Mouse (Mus musculus): ENCODE measurements around the gene Piga.

Piga gene

GRCm38 (mm10) chrX:164419471-164419939, at the start of gene Piga:
Gene Piga, plus strand, starts transcription at chrX:164419787.
- DNase-seq = peak; percentile 94

GRCm38 (mm10) chrX:164370576-164370975, 49.0 kb upstream of the Piga start:
- DNase-seq = no peak

- peak; percentile 62 for DNase-seq
These were observed 46.5 kb upstream of the Piga start, which contains the start of gene Vegfd for GRCm38 (mm10) chrX:164373081-164373480. Gene Vegfd, plus strand, starts transcription at chrX:164373378.

GRCm38 (mm10) chrX:164374586-164374985, 45.0 kb upstream of the Piga start:
- no peak for DNase-seq

DNA sequence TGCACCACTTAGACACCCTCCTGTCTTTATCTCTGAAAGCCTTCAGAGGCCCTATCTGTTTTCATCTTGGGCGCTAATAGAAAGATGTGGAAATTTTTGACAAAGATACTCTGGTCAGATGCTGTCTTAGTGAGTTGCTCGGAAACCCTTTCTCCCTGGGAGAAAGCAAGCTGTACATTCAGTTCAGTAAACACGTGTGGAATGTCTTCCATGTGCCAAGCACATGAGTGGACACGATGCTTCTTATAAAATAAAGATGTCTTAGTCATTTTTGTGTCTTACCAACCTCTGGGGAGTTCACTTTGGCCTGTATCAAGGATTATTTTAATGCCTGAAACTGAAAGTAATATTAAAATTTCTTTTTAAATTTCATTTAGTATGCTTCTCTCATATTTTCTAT, 39.9 kb upstream of the Piga start:
- DNase-seq = no peak

DNA sequence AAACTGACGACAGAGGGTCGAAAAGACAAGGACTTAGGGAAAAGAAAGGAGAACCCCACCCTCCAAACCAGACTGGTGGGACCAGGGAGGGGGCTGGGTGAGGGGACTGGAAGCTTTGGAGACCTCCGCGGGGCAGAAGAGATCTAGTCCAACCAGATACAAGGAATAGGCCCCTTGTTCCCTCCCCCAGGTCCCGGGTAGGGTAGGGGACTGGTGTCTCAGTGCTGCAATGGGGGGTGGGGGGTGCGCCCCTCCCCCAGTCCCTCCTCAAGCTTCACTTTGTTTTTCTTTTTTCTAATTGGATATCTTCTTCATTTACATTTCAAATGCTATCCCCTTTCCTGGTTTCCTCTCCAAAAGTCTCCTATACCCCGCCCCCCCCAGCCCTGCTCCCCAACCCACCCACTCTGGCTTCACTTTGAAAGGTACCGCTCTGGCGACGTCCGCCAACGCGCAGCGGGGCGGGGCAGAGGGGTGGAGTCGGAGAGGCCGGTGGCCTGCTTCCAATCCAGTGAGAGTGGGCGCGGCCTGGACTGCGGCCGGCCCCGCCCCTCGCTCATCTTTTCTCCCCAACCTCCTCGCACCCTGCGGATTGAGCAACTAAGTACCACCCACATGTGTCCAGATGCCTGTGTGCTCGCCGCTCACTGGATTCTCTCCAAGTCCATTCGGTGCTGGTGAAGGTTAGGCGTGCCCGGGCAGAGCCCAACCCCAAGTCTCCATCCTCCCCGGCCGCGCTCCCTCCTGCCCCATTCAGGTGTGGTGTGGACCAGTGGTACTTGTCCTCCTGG, 37.8 kb upstream of the Piga start:
- DNase-seq = peak; percentile 76

DNA sequence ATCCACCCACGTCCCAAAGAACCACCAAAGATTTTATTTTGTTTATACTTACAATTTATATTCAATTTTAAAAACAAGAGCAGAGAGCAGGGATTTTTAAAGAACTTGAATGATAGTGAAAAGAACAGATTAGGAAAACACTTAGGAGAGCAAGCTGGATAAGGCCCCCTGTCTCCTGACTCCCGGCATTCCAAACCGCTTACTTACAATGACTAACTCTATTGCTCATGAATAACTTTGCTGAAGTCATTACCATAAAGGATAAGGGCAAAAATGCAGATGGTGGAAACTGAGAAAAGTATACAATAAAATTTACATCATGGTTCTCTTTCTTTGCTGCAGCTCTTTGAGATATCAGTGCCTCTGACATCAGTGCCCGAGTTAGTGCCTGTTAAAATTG, 25.5 kb upstream of the Piga start:
- no peak for DNase-seq

DNA sequence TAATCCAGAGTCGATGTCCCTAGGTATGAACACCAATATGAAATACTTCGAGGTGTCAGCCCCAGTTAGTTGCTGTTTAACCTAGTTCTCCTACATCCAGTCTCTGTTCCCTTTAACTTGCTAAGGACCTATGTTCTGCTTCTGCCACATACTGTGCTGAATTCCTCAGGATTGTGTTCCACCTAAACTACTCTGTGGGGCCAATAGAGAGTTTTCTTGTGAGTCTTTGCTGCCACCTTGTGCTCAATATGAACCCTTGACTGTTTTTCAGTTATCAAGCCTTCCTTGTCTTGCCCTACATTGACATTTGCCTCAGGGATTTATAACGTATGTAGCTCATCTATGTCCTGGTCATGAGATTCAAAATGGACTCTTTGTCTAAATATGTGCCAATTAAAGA, 21.1 kb upstream of the Piga start:
- DNase-seq = peak; percentile 19

- DNase-seq = no peak
These were observed 14.4 kb upstream of the Piga start for GRCm38 (mm10) chrX:164405080-164405649.

DNA sequence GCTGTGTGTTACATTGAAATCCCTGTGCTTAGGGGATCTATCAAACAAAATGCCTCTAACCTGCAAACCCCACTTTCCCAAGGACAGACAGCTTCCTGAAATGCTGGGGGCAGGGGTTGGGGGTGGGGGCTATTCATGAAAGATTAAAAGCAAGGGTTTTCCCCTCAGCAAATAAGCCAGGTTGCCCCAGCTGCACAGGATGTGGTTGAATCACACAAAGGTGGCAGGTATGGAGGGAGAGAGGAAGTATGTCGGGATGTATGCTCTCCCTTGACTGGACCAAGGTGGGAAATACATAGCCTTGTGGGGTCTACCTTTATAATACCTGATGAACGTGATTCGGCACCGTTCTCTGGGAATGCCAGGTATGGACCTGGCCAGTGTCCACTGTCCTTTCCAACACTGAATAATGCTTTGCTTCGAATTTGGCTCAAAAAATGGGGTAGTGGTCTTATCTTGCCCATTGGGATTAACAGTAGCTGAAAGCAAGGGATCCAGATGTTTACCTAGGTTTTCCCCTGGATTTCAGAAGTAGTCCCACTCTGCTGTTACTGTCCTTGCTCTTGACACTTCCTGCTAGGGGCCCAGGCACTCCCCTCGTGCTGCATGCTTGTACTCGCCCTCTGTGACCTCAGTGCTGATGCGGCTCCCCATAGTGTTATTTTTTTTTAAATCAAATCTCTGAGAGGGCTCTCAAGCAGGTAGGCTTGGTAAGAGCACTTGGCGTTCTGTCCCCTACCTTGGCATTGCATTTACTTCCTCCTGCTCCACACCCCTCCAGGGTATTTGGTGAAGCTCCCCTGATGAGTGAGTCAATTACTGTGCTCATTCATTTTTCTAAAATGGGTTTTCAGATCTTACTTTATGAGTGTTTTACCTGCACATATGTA, 13.2 kb upstream of the Piga start:
- DNase-seq = no peak

DNA sequence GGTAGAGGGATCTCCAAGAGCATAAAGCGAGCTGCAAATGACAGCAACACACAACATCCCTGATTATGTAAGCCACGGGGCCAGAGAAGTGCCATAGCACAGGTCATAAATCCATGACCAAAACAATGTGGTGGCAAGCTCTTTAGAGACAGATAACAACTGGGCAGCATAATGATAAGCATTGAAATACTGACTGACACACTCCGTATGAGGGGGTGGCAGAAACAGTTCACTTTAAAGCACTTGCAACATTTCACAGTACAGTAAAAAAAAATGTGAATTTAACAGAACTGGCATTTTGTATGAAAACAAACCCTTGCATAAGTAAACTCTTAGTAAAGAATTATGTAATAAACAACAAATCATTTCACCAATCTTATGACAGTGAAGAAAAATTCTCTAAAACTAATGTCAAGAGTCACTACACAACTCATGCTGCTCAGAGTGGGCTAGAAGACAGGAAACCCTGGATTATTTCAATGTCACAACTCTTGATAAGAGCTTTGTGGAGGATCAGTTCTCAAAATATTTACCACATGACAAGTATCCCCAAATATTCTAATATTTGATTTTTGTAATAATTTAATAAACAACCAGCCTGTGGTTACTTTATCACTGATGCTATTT, 11.2 kb upstream of the Piga start:
- DNase-seq = no peak

DNA sequence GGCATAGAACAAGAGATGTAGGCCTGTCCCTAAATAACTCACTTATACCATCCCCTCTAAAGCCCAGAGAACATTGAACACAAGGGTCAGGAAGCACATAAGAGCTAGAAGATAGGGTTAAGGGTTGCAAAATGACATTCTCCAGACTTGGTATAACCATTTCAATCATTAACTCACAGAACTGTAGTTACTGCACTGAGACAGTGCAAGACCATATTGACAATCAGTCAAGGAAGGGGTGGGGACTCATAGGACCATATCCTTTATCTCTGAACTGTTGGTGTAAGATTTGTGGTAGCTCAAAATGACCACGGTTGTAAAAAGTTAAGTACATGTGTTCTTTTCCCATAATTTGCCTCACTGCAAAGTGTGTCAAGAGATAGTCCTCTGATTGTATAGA, 9.0 kb upstream of the Piga start:
- DNase-seq = no peak

DNA sequence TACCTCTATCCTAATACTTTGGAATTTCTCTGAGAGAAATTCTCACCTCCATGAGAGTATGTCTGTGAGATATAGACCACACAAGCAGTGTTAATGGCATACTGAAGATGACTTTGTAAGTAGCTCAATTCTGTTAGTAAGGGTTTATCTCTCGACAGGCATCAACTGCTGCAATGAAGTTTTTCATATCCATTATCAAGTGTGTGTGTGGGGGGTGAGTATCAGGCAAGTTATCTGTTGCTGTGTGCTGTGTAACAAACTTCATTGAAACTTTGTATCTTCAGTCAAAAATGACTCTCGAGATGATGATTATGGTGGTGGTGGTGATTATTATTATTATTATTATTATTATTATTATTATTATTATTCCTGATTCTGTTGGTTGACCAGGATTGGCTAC, 2.8 kb upstream of the Piga start:
- no peak for DNase-seq

DNA sequence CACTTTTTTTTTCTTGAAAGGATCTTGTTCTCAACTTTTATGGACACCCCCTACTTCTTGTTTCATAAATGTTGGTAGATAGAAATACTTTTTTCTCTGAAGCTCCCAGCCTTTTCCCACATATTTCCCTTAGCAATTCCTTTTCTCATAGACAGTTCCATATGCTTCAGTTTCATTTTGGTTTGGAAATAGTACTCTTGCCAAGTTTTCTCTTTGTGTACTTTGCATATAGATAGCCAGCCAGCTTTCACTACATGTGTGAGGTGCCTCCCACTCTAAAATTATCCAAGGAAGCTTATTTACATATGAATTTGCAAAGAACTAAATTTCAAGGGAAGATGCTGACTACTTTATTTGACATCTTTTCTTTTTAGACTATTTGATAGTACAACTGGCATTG, 1.6 kb upstream of the Piga start:
- DNase-seq = peak; percentile 20

DNA sequence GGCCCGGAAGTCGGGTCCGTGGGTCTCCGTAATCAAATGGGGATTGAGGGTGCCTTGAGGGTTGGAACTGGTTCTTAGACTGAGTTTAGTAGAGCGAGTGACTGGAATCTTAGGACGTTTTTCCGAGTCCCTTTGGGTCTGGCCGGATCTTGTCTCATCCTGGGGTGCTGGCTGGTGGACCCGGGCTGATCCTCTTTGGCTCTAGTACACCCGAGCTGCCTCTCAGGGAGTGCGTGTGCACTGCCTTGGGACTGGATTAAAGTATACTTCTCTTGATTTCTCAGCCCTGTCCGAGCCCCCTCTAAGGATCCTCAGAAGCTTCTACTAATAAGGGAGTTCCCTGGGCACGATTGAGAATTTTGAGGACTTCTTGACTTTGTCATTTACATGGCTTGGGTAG, 368 bp downstream of the Piga start:
- no peak for DNase-seq

DNA sequence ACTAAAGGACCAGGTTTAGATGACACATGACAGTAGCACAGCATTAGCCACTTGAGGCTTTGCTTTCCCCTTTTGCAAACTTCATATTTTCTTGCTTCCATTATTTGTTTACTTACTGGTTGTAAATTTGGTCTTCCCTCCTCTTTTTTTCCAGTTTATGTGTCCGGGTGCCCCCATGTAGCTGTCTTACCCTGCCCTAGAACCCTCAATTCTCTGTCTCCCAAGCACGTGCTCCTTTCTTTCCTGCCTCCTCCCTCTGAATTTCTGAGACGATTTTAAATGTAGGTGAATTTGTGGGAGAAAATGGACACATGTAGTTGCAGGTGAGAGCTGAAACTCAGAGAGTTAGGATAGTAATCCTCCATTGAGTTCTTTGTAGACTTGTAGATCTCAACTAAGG, 931 bp downstream of the Piga start:
- no peak for DNase-seq

DNA sequence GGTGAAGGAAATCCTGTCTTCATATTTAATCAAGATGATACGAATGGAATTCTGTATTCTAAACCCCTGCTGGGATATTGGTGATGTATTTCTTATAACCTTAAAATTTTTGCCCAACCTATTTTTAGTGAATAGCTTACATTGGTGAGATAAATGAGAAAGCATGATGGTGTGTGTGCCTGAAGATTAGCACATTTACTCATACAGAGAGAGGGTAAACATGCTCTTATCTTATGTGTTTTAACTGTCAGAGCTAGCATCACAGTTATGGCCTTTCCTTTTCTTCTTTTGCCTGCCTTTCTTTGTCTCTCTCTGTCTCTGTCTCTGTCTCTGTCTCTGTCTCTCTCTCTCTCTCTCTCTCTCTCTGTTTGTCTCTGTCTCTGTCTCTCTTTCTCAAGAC, 5.2 kb downstream of the Piga start:
- DNase-seq = no peak

GRCm38 (mm10) chrX:164427295-164427694, 7.7 kb downstream of the Piga start:
- DNase-seq = no peak

DNA sequence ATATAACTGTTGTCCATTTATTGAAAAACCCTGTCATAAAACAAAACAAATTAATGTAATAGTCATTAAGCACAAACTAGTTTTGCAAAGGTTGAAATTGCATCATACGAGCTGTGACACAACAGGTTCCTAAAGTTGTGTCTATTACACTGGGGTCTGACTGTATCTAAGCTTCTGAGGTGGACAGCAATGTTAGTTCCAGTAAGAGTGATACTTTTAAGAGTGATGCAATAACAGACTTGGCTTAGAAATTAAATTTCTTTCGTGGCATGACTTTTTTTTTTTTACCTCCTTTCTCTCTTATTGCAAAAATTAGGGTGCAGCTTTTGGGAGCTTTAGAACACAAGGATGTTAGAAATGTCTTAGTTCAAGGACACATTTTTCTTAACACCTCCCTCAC, 8.6 kb downstream of the Piga start:
- no peak for DNase-seq

DNA sequence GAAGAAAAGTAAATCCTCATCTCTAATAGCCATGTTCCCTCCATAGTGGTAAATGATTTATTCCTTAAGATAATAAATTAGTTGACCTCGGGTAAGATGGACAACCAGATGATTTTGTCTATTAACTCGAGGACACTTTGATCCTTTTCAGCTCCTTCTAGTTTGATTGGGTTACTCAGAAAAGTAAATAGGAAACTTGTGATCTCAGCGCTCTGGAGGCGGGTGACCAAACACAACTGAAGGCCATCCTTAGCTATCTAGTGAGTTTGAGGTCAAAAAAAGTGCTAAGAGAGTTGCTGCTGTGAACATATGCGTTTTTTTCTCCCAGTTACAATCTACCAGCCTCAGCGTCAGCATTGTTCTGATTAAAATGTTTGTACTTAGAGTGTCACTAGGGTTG, 11.0 kb downstream of the Piga start:
- no peak for DNase-seq

DNA sequence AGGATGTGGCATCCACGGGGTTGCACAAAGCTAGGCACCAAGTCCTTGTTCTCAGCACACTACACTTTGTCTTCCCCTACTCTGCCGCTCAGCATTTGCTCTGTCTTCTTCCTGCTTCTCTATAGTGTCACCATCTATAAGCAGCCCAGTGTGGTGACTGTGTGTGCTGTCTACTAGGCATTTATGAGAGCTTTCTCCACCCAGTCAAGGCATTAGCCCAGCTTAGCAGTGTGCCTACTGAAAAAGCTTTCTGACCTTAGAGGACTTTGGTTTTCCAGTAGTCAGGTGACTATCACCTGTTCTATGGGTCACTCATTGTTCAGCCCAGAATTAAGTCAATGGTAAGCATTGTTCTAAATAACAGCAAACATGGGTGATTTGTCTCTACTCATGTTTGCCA, 11.5 kb downstream of the Piga start:
- no peak for DNase-seq

DNA sequence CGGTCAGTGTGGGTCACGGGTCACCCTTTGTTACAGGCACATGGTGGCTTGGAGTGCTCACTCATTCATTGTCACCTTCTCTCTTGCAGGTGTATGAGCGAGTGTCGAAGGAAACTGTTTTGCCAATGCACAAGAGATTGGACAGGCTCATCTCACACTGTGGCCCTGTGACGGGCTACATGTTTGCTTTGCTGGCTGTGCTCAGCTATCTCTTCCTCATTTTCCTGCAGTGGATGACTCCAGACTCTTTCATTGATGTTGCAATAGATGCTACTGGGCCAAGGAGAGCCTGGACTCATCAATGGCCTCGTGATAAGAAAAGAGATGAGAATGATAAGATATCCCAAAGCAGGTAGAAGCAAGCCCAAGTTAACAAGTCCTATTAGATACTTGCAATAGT, 12.0 kb downstream of the Piga start:
- no peak for DNase-seq

DNA sequence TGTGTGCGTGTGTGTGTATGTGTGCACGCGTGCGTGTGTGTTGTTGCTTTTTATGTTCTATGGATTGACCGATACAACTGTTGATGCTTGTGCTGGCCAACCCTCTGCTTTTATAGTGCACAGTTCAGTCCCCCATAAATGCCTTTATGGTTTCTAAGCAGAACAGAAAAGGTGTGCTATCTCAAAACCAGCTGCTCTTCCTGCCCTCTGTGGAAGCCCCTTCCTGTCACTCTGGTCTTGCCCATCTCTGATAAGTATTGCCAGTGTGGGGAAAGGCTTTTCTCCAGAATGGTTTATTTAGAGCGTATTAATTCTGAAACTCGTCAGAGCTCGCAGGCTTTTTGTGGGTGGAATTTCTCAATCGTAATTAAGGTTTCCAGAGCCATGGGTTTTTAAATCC, 13.1 kb downstream of the Piga start:
- no peak for DNase-seq
